25 mouse cellular contexts compared by ENCODE assay signal in the genomic region with DNA sequence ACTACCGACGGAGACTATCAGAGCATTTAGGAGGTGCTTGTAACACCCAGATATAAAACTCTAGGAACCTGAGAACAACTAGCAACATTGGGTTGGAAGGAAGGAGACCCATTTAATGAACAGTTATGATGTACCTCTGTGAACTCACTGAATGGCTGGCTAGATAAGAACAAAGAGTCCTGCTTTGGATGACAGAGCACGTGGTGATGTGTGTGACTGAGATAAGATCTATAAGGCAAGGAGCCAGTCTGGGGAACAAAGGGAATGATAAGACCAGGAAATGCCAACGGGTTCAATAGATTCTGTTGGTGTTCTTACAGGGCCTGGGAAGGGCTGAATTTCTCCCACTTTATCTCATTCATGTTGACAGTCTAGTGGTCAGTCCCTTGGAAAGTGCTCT.
"Had no signal": no experiment of that assay in that cellular context is flagged by ENCODE, and none has a peak within 500 bp of the region (broad histone marks: within the 10 kb centered on the region; RNA-seq: fewer than 3 reads in every experiment).

No protein-coding gene starts in this region.

- DNase-seq: gastrocnemius, adult 2 months; gastrocnemius, postnatal 10 days; gastrocnemius, postnatal 25 days; heart, adult 18-20 months; heart, postnatal 10 days; heart, postnatal 4 days; kidney, adult 18-20 months; kidney, adult 8-10 months; kidney, postnatal 10 days; kidney, postnatal 25 days; kidney, postnatal 4 days; layer of hippocampus, adult 9-11 months; layer of hippocampus, postnatal 36 days; left cerebral cortex, postnatal 4 days had no signal

- H3K9me3 ChIP-seq: heart, embryonic 10.5 days; heart, embryonic 12.5 days; hindbrain, embryonic 10.5 days; hindbrain, embryonic 12.5 days; intestine, embryonic 15.5 days; limb, embryonic 13.5 days had no signal

- H3K27ac ChIP-seq: gastrocnemius, adult 2 months; hindbrain, embryonic 10.5 days; hindbrain, embryonic 12.5 days; hindbrain, embryonic 14.5 days; intestine, embryonic 15.5 days; layer of hippocampus, adult 2 months; limb, embryonic 13.5 days had no signal

- ATAC-seq: hindbrain, embryonic 16.5 days; inflammation-experienced regulatory T-cells, adult 6 months; intestine, embryonic 15.5 days; intestine, postnatal 0 days had no signal

- H3K27me3 ChIP-seq: heart, embryonic 12.5 days; hindbrain, embryonic 12.5 days; intestine, embryonic 15.5 days; limb, embryonic 13.5 days had no signal

- H3K4me2 ChIP-seq: heart, embryonic 12.5 days; hindbrain, embryonic 12.5 days; hindbrain, embryonic 14.5 days; intestine, embryonic 15.5 days; limb, embryonic 13.5 days had no signal

- H3K4me3 ChIP-seq: gastrocnemius, adult 2 months; heart, embryonic 10.5 days; heart, embryonic 12.5 days; hindbrain, embryonic 10.5 days; hindbrain, embryonic 12.5 days; intestine, embryonic 15.5 days; layer of hippocampus, adult 2 months; limb, embryonic 13.5 days had no signal

- H3K9ac ChIP-seq: heart, embryonic 12.5 days; hindbrain, embryonic 12.5 days; hindbrain, embryonic 14.5 days; intestine, embryonic 15.5 days; limb, embryonic 13.5 days had no signal

- H3K36me3 ChIP-seq: heart, embryonic 10.5 days; heart, embryonic 12.5 days; hindbrain, embryonic 10.5 days; hindbrain, embryonic 12.5 days; intestine, embryonic 15.5 days; limb, embryonic 13.5 days had no signal

- H3K4me1 ChIP-seq: hindbrain, embryonic 12.5 days had no signal
